Mouse (Mus musculus) left cerebral cortex, postnatal 14 days (tissue): Measurements from ENCODE around the gene Sobp. TPM values are rescaled to one million over a fixed set of nuclear protein-coding genes. Genes with fewer than 3 reads are reported as not detected.
A peak's percentile ranks its signal among the peaks of the same experiment; 100 is the strongest.

Experiments used
- DNase-seq, 2 experiments: peaks; one replicate each; pipeline ENCODE4 v3.0.0; 2021 to 2022; ENCODE audit warnings: low spot score in 2 of 2, mixed read lengths in 1 of 2
- intact Hi-C: fragments of 180-260 bp; cut with DNase I; formaldehyde crosslinking; loops from one replicate; pipeline ENCODE4 v1.15.1; 2025
- total RNA-seq, 2 experiments: library from RNA; stranded (reverse); gene quantifications; 2 replicates each; pipeline ENCODE4 v1.2.3; 2021

Sobp gene
- total RNA-seq, 2 experiments from 2014 or later: 88.8 to 96.5 TPM

GRCm38 (mm10) chr10:43100513-43100912 lies 73.8 kb downstream of the Sobp start:
- DNase-seq: no peak
- intact Hi-C loops: loop anchor here (5.0 kb wide), 1 partner anchor 72 kb away; the partner anchor contains the start of genes 9030612E09Rik and Sobp

- intact Hi-C loops: no loop called here
- peak in 1 of 2 experiments; percentile 34 for DNase-seq
These were observed 75.1 kb downstream of the Sobp start for GRCm38 (mm10) chr10:43099229-43099628.

GRCm38 (mm10) chr10:43097755-43098154 lies 76.6 kb downstream of the Sobp start:
- no peak for DNase-seq
- intact Hi-C loops: no loop called here

GRCm38 (mm10) chr10:43096614-43097013 lies 77.7 kb downstream of the Sobp start:
- DNase-seq: peak in 1 of 2 experiments; percentile 49
- intact Hi-C loops: no loop called here

- intact Hi-C loops: no loop called here
- DNase-seq: no peak
These were observed 79.8 kb downstream of the Sobp start for GRCm38 (mm10) chr10:43094537-43094936.

- DNase-seq: no peak
These were observed 80.9 kb downstream of the Sobp start for GRCm38 (mm10) chr10:43093440-43093839.

GRCm38 (mm10) chr10:43090040-43090439 lies 84.3 kb downstream of the Sobp start:
- DNase-seq: no peak
- intact Hi-C loops: no loop called here

More at GRCm38 (mm10) chr10:43093440-43093839, 80.9 kb downstream of the Sobp start:
- intact Hi-C loops: no loop called here

GRCm38 (mm10) chr10:43087421-43087820 lies 86.9 kb downstream of the Sobp start:
- intact Hi-C loops: no loop called here
- no peak for DNase-seq

- intact Hi-C loops: no loop called here
- DNase-seq: no peak
These were observed 87.4 kb downstream of the Sobp start for GRCm38 (mm10) chr10:43086888-43087287.

- intact Hi-C loops: no loop called here
- no peak for DNase-seq
These were observed 90.3 kb downstream of the Sobp start for GRCm38 (mm10) chr10:43084087-43084366.

GRCm38 (mm10) chr10:43083288-43084086 lies 90.8 kb downstream of the Sobp start:
- intact Hi-C loops: no loop called here
- DNase-seq: no peak

GRCm38 (mm10) chr10:43081316-43081715 lies 93.0 kb downstream of the Sobp start:
- peak in 1 of 2 experiments; percentile 57 for DNase-seq
- intact Hi-C loops: no loop called here

GRCm38 (mm10) chr10:43075535-43076152 lies 98.7 kb downstream of the Sobp start:
- DNase-seq: peak; percentile 79 to 81
- intact Hi-C loops: no loop called here

- intact Hi-C loops: no loop called here
- no peak for DNase-seq
These were observed 101.0 kb downstream of the Sobp start for GRCm38 (mm10) chr10:43073281-43073680.

- intact Hi-C loops: no loop called here
- peak in 1 of 2 experiments; percentile 42 for DNase-seq
These were observed 103.4 kb downstream of the Sobp start for GRCm38 (mm10) chr10:43070893-43071292.

- intact Hi-C loops: no loop called here
- no peak for DNase-seq
These were observed 109.0 kb downstream of the Sobp start for GRCm38 (mm10) chr10:43065331-43065730.

GRCm38 (mm10) chr10:43061519-43062105 lies 112.7 kb downstream of the Sobp start:
- DNase-seq: no peak
- intact Hi-C loops: no loop called here

- intact Hi-C loops: no loop called here
- no peak for DNase-seq
These were observed 118.9 kb downstream of the Sobp start for GRCm38 (mm10) chr10:43055405-43055804.

- DNase-seq: no peak
- intact Hi-C loops: no loop called here
These were observed 119.6 kb downstream of the Sobp start for GRCm38 (mm10) chr10:43054776-43055175.

- DNase-seq: no peak
- intact Hi-C loops: no loop called here
These were observed 120.3 kb downstream of the Sobp start for GRCm38 (mm10) chr10:43053861-43054560.
